Mouse (Mus musculus) embryonic facial prominence, embryonic 11.5 days (tissue): ENCODE measurements at regions not wholly inside any gene's neighbourhood (a gene's known extent, or its start where the extent isn't known, plus 50 kb on each side); places are given as distances from the start of the nearest gene placed in this dataset.

Experiments
- ATAC-seq: fragments of 200-750 bp; cut with Nextera tagmentation; replicated peaks from 2 replicates; pipeline ENCODE4 v1.8.0; 2017; ENCODE audit warnings: low read depth; ENCODE audit not compliant: insufficient number of reproducible peaks, low FRiP score, low TSS enrichment
- DNase-seq: peaks from one replicate; pipeline ENCODE4 v3.0.0-alpha.2; 2015; ENCODE audit warnings: low spot score
- H3K27ac ChIP-seq: fragments of 300-500 bp; sonication (generic); replicated peaks from 2 replicates; pipeline ENCODE4 v1.5.1; 2014; ENCODE audit warnings: mild to moderate bottlenecking, low read depth, low read length, control low read depth
- H3K27me3 ChIP-seq: fragments of 300-500 bp; sonication (generic); 2 replicates; pipeline ENCODE4 v1.6.1; 2014; ENCODE audit warnings: mild to moderate bottlenecking, low read length, moderate library complexity, mixed read lengths; ENCODE audit not compliant: control insufficient read depth, insufficient read depth
- H3K36me3 ChIP-seq: fragments of 300-500 bp; sonication (generic); replicated peaks from 2 replicates; pipeline ENCODE4 v1.6.1; 2014; ENCODE audit warnings: low read depth, mild to moderate bottlenecking, low read length, moderate library complexity, mixed read lengths; ENCODE audit not compliant: control insufficient read depth, insufficient read depth
- H3K4me1 ChIP-seq: fragments of 300-500 bp; sonication (generic); 2 replicates; pipeline ENCODE4 v1.6.1; 2014; ENCODE audit warnings: low read length, mixed read lengths; ENCODE audit not compliant: control insufficient read depth, insufficient read depth
- H3K4me2 ChIP-seq: fragments of 300-500 bp; sonication (generic); 2 replicates; pipeline ENCODE4 v1.6.1; 2014; ENCODE audit warnings: low read depth, mild to moderate bottlenecking, control low read depth, low read length, moderate library complexity
- H3K4me3 ChIP-seq: fragments of 300-500 bp; sonication (generic); 2 replicates; pipeline ENCODE4 v1.5.1; 2014; ENCODE audit warnings: low read depth, low read length, control low read depth
- H3K9ac ChIP-seq: fragments of 300-500 bp; sonication (generic); replicated peaks from 2 replicates; pipeline ENCODE4 v1.6.1; 2014; ENCODE audit warnings: mild to moderate bottlenecking, control low read depth, low read length
- H3K9me3 ChIP-seq: fragments of 300-500 bp; sonication (generic); replicated peaks from 2 replicates; pipeline ENCODE4 v1.6.1; 2016; ENCODE audit warnings: mild to moderate bottlenecking, low read length, inconsistent platforms, mixed read lengths; ENCODE audit not compliant: control insufficient read depth
- WGBS: fragments of 180-500 bp; shearing (Covaris S2); extraction: QIAGEN DNeasy Blood & Tissue Kit; methylation state at CpG from one replicate; pipeline ENCODE4 v1.1.7; 2014; 5-methylcytosine and 5-hydroxymethylcytosine counted together

DNA sequence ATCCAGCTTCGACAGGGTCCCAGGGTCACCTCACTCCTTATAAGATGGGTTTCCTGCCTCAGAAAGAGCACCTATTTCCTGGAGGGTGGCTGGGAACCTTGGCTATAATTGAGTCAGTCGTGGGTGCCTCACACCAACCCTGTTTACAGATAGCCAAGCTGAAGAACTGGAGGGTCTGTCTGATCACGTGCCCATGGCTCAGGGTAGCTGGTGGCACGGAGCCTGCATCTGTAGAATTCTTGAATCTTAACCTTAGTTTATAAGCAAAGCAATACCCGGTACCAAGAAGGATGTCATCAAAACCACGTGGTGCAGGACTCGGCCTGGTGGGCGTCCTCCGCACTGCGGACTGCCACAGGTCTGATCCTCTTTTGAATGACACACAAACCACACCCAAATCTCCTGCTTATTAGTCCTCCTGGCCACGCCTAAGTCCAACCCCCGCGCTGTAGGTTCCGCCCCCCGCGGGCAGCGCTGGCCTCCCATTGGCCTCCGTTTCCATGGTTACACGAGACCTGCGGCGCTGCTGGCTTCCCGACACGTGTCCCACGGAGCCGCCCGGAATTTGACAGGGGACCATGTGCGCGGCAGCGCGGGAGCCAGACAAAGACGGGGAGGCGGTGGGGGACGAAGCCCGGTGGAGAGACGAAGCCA, 49.9 kb upstream of the Cstad start:
- H3K4me1 ChIP-seq: peaks cover 3% of the 10 kb centered on the region; the same call in 1 of the 2 replicates
- H3K4me2 ChIP-seq: peak overlapping the region; percentile 35
- WGBS: 2% methylated on average over 35 of the region's 35 CpGs
- H3K36me3 ChIP-seq: no peaks in the 10 kb centered on the region
- peak; percentile 90 for ATAC-seq
- DNase-seq: peak; percentile 99
- no peaks in the 10 kb centered on the region for H3K9me3 ChIP-seq
- no peaks in the 10 kb centered on the region for H3K27me3 ChIP-seq
- no peak overlapping the region for H3K27ac ChIP-seq
- peak overlapping the region; percentile 29 for H3K9ac ChIP-seq
- peak overlapping the region; percentile 6; the same call in 1 of the 2 replicates for H3K4me3 ChIP-seq
